Mouse (Mus musculus): ENCODE results near the gene Maz. TPM values are rescaled to one million over a fixed set of nuclear protein-coding genes. Genes with fewer than 3 reads are reported as not detected.
A peak's percentile ranks its signal among the peaks of the same experiment; 100 is the strongest.

The Maz gene
- polyA plus RNA-seq, 1 experiment from 2014 or later = 36.1 TPM

DNA sequence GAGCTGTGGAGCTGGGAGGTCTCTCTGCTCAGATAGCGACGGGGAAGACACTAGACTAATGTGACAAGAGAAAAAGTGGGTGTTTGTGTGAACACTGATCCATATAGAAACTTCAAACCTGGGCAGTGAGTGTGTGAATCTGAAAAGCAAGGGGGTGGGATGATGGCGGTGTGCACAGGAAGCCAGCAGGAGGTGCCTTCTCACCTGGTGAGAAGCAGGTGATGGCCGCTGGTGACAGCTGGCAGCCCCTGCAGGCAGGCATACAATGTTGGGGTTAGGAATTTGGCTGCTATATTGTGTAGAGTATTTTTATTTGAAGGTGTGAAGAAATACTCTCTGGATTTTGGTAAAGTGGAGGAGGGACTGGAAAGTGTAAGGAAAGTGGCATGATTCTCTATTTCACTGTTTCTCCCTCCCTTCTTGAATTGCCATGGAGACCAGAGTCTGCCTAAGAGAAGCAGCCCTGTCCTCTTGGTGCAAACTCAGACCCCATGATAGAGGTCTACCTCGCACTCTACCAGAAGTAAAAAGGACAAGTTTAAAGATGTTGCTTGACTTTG is 28.3 kb upstream of the Maz start:
- H3K4me2 ChIP-seq (replicated peaks; ENCODE audit: low read depth, low read length) = no peak overlapping the region

GRCm38 (mm10) chr7:127041851-127042672 is 15.2 kb upstream of the Maz start, which contains the start of gene Kif22:
TSS of gene Kif22 (minus strand) at chr7:127042471.
- ATAC-seq = peak; percentile 95
- 1% methylated on average over 53 of the region's 53 CpGs for WGBS

More for the DNA sequence above, 28.3 kb upstream of the Maz start:
- DNase-seq (ENCODE audit: low spot score) = no peak
- no peak overlapping the region for H3K4me3 ChIP-seq (ENCODE audit: low read depth, low read length)
- no peaks in the 10 kb centered on the region for H3K27me3 ChIP-seq (replicated peaks; ENCODE audit: insufficient read depth, low read length)
- no peaks in the 10 kb centered on the region for H3K36me3 ChIP-seq (ENCODE audit: insufficient read depth, low read length)
- no peaks in the 10 kb centered on the region for H3K4me1 ChIP-seq (ENCODE audit: insufficient read depth, low read depth, low read length)
- no peak overlapping the region for H3K9ac ChIP-seq (replicated peaks; ENCODE audit: low read depth)
- H3K27ac ChIP-seq (ENCODE audit: low read length) = no peak overlapping the region
- no peak for ATAC-seq
- no peaks in the 10 kb centered on the region for H3K9me3 ChIP-seq (ENCODE audit: low read length)
- TF ChIP-seq CTCF (IDR thresholded peaks at IDR 0.05) = peak; percentile 44
- no peak for TF ChIP-seq EP300 (IDR thresholded peaks at IDR 0.05)
- 51% methylated on average over 5 of the region's 5 CpGs for WGBS

GRCm38 (mm10) chr7:127031244-127031643 is 4.4 kb upstream of the Maz start:
- ATAC-seq (no peak), DNase-seq (ENCODE audit: low spot score) (no peak)
- no peaks in the 10 kb centered on the region for H3K4me1 ChIP-seq (ENCODE audit: insufficient read depth, low read depth, low read length)
- WGBS = 56% methylated on average over 1 of the region's 1 CpGs
- peaks cover 4% of the 10 kb centered on the region; the same call in 1 of the 2 replicates for H3K36me3 ChIP-seq (ENCODE audit: insufficient read depth, low read length)
- TF ChIP-seq CTCF (IDR thresholded peaks at IDR 0.05) = no peak
- no peak for TF ChIP-seq EP300 (IDR thresholded peaks at IDR 0.05)
- no peak overlapping the region for H3K4me2 ChIP-seq (replicated peaks; ENCODE audit: low read depth, low read length)
- no peak overlapping the region for H3K4me3 ChIP-seq (ENCODE audit: low read depth, low read length)
- H3K27me3 ChIP-seq (replicated peaks; ENCODE audit: insufficient read depth, low read length) = no peaks in the 10 kb centered on the region
- no peak overlapping the region for H3K27ac ChIP-seq (ENCODE audit: low read length)
- H3K9me3 ChIP-seq (ENCODE audit: low read length) = no peaks in the 10 kb centered on the region
- H3K9ac ChIP-seq (replicated peaks; ENCODE audit: low read depth) = no peak overlapping the region

More at GRCm38 (mm10) chr7:127041851-127042672, 15.2 kb upstream of the Maz start, which contains the start of gene Kif22:
- TF ChIP-seq CTCF (IDR thresholded peaks at IDR 0.05) = no peak
- peak; percentile 38 for TF ChIP-seq EP300 (IDR thresholded peaks at IDR 0.05)
- H3K27me3 ChIP-seq (replicated peaks; ENCODE audit: insufficient read depth, low read length) = no peaks in the 10 kb centered on the region
- peaks cover 8% of the 10 kb centered on the region; the same call in 1 of the 2 replicates for H3K4me1 ChIP-seq (ENCODE audit: insufficient read depth, low read depth, low read length)
- peak; percentile 95 for DNase-seq (ENCODE audit: low spot score)
- peak within 1 kb of the TSS; percentile 48 for H3K9ac ChIP-seq (replicated peaks; ENCODE audit: low read depth)
- H3K4me2 ChIP-seq (replicated peaks; ENCODE audit: low read depth, low read length) = peak within 1 kb of the TSS; percentile 94
- peak within 1 kb of the TSS; percentile 33 for H3K27ac ChIP-seq (ENCODE audit: low read length)
- H3K36me3 ChIP-seq (ENCODE audit: insufficient read depth, low read length) = no peaks in the 10 kb centered on the region
- H3K9me3 ChIP-seq (ENCODE audit: low read length) = no peaks in the 10 kb centered on the region
- peak within 1 kb of the TSS; percentile 80 for H3K4me3 ChIP-seq (ENCODE audit: low read depth, low read length)

GRCm38 (mm10) chr7:127030172-127030571 is 3.3 kb upstream of the Maz start:
- Histone ChIP-seq H3K9me3 (ENCODE audit: low read length) (no peaks in the 10 kb centered on the region), H3K4me2 (replicated peaks; ENCODE audit: low read depth, low read length) (no peak overlapping the region), H3K9ac (replicated peaks; ENCODE audit: low read depth) (no peak overlapping the region), H3K27ac (ENCODE audit: low read length) (no peak overlapping the region), H3K36me3 (ENCODE audit: insufficient read depth, low read length) (peaks cover 4% of the 10 kb centered on the region; the same call in 1 of the 2 replicates), H3K4me1 (ENCODE audit: insufficient read depth, low read depth, low read length) (no peaks in the 10 kb centered on the region), H3K4me3 (ENCODE audit: low read depth, low read length) (no peak overlapping the region), H3K27me3 (replicated peaks; ENCODE audit: insufficient read depth, low read length) (no peaks in the 10 kb centered on the region)
- no peak for ATAC-seq
- no peak for TF ChIP-seq EP300 (IDR thresholded peaks at IDR 0.05)
- TF ChIP-seq CTCF (IDR thresholded peaks at IDR 0.05) = no peak
- no peak for DNase-seq (ENCODE audit: low spot score)
- WGBS = 97% methylated on average over 1 of the region's 1 CpGs

DNA sequence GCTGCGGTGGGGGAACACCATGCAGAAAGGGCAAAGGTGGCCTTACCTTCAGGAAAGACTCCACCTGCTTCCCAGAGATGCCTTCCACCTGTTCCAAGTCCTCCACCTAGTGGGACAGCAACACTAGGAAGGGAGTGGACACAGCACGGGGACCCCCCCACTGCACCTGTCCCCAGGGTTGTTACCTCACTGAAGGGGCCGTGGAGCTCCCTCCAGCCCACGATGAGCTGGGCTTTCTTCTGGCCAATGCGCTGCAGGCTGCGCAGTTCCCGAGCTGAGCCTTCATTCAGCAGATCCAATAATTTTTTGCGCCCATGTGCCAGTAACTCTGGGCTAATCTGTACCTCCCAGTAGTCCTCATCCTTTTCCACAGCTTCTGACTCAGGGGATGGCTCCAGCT is 1.0 kb upstream of the Maz start:
- Histone ChIP-seq H3K27me3 (replicated peaks; ENCODE audit: insufficient read depth, low read length) (no peaks in the 10 kb centered on the region), H3K36me3 (ENCODE audit: insufficient read depth, low read length) (peaks cover 2% of the 10 kb centered on the region; the same call in 1 of the 2 replicates)

DNA sequence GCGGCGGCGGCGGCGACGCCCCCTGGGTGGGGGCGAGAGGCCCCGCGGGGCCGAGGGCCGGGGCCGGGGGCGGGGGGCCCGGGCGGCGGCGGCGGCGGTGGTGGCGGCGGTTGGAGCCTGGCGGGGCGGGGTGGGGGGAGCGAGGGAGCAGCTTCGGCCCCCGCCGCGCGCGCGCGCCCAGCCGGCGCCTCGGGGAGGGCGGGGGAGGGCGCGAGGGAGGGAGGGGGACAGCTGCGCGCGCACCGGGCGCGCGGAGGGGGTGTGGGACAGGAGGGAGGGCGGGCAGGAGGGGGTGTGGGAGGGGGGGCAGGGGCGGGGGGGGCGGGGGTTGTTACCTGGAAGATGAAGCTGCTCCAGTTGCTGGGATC is 237 bp downstream of the Maz start:
- ATAC-seq (peak; percentile 25), DNase-seq (ENCODE audit: low spot score) (no peak)
- Histone ChIP-seq H3K27ac (ENCODE audit: low read length) (peak overlapping the region; percentile 96), H3K4me1 (ENCODE audit: insufficient read depth, low read depth, low read length) (peaks cover 17% of the 10 kb centered on the region; the same call in 1 of the 2 replicates), H3K4me2 (replicated peaks; ENCODE audit: low read depth, low read length) (peak overlapping the region; percentile 94), H3K27me3 (replicated peaks; ENCODE audit: insufficient read depth, low read length) (no peaks in the 10 kb centered on the region), H3K9ac (replicated peaks; ENCODE audit: low read depth) (peak overlapping the region; percentile 79), H3K9me3 (ENCODE audit: low read length) (no peaks in the 10 kb centered on the region), H3K36me3 (ENCODE audit: insufficient read depth, low read length) (no peaks in the 10 kb centered on the region; the same call in 1 of the 2 replicates), H3K4me3 (ENCODE audit: low read depth, low read length) (peak overlapping the region; percentile 92)
- no peak for TF ChIP-seq CTCF (IDR thresholded peaks at IDR 0.05)
- no peak for TF ChIP-seq EP300 (IDR thresholded peaks at IDR 0.05)
- WGBS = no CpG with 5 or more reads among the region's 48 CpGs

More for the DNA sequence above, 1.0 kb upstream of the Maz start:
- Histone ChIP-seq H3K4me1 (ENCODE audit: insufficient read depth, low read depth, low read length) (peaks cover 17% of the 10 kb centered on the region; the same call in 1 of the 2 replicates), H3K9me3 (ENCODE audit: low read length) (no peaks in the 10 kb centered on the region), H3K4me3 (ENCODE audit: low read depth, low read length) (peak overlapping the region; percentile 92), H3K4me2 (replicated peaks; ENCODE audit: low read depth, low read length) (peak overlapping the region; percentile 67), H3K9ac (replicated peaks; ENCODE audit: low read depth) (peak overlapping the region; percentile 37), H3K27ac (ENCODE audit: low read length) (peak overlapping the region; percentile 96)
- ATAC-seq (no peak), DNase-seq (ENCODE audit: low spot score) (peak; percentile 21)
- TF ChIP-seq EP300 (IDR thresholded peaks at IDR 0.05) (no peak), CTCF (IDR thresholded peaks at IDR 0.05) (peak; percentile 13; the same call in 1 of the 2 replicates)
- WGBS = 51% methylated on average over 8 of the region's 8 CpGs

Data from lung, postnatal 0 days (tissue).